Mouse (Mus musculus): ENCODE results near the gene Chrm5.

DNA sequence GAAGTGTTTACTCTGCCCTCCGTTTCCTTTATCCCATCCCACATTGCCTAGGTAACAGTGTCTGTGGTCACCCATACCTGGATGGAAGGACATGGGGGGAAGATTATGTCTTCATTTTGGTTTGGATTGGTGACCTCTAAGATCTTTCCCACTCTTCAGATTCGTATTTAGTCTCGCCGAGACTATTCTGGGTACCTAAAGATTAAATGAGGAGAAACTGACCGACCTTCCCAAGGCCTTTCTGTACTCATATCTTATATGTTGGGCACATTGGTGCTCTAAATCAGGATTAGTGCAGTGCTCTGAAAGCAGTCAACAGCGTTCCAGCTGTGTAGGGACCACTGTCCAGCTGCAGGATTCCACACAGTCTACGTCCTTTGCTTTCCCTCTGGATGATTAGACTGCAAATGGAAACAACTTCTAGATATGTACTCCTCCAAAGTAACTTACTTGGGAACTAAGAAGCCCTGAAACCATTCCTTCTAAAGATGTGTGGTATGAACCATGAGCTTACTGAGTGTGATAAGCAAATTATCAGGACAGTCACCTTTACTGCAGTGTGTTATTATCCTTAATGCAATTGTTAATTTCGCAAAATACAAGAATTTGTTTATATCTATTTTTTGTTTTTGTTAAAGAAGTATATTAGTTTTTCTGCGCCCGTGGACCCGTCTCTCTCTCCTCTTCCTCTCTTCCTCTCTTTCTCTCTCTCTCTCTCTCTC lies 13.1 kb upstream of the Chrm5 start:
- TF ChIP-seq POLR2A (IDR thresholded peaks at IDR 0.05; ENCODE audit: insufficient read depth, low read depth, low read length): no peak
- no peak for TF ChIP-seq CTCF (IDR thresholded peaks at IDR 0.05)

All from heart, adult 2 months (tissue).